Mouse (Mus musculus): ENCODE results near the gene Zfp697.
"Not testable (repeated sequence)": the region's sequence is repeated elsewhere in the genome, so short reads cannot be mapped to it uniquely, and the experiment has no call there.

DNA sequence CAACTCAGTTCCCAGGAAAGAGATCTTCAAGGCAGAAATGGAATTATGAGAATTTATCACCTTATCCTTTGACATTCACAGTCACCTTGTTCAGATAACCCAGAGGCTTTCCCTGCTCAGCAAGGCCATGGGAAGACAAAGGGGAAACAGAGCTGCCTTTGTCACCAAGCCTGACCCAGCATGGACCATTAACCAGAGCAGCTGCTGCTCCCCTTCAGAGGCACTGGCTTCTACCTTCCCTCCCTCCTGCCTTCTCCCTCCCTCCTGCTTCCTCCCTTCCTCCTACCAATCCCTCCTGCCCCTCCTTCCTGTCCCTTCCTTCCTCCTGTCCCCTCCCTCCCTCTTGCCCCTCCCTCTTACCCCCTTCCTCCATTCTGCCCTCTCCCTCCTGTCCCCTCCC lies 231.3 kb downstream of the Zfp697 start:
- not testable (repeated sequence) for TF ChIP-seq CTCF, EP300 (IDR thresholded peaks at IDR 0.05)
